Mouse (Mus musculus): Measurements from ENCODE around the gene Tbl2.

GRCm38 (mm10) chr5:135148715-135149052 is 773 bp upstream of the Tbl2 start:
- no peak for TF ChIP-seq CTCF (IDR thresholded peaks at IDR 0.05; ENCODE audit: borderline replicate concordance, insufficient read depth, low read depth, low read length)
- TF ChIP-seq POLR2A (IDR thresholded peaks at IDR 0.05; ENCODE audit: borderline replicate concordance, insufficient read depth, low read length): no peak
